Mouse (Mus musculus): Measurements from ENCODE around the gene Irs3.

Irs3 gene

GRCm38 (mm10) chr5:137645652-137646091 lies at the start of gene Irs3:
TSS of gene Irs3 (minus strand) at chr5:137645714.
- DNase-seq (ENCODE audit: low spot score) = peak; percentile 27

GRCm38 (mm10) chr5:137694796-137695195 lies 49.3 kb upstream of the Irs3 start:
- DNase-seq (ENCODE audit: low spot score) = no peak

GRCm38 (mm10) chr5:137691881-137692280 lies 46.4 kb upstream of the Irs3 start:
- no peak for DNase-seq (ENCODE audit: low spot score)

GRCm38 (mm10) chr5:137690531-137690930 lies 45.0 kb upstream of the Irs3 start:
- DNase-seq (ENCODE audit: low spot score) = no peak

- DNase-seq (ENCODE audit: low spot score) = no peak
Observed at GRCm38 (mm10) chr5:137689974-137690373, 44.5 kb upstream of the Irs3 start.

- DNase-seq (ENCODE audit: low spot score) = no peak
Observed at GRCm38 (mm10) chr5:137686127-137686790, 40.7 kb upstream of the Irs3 start.

- DNase-seq (ENCODE audit: low spot score) = no peak
Observed at GRCm38 (mm10) chr5:137685653-137686052, 40.1 kb upstream of the Irs3 start.

GRCm38 (mm10) chr5:137684294-137685123 lies 39.0 kb upstream of the Irs3 start, which contains the start of gene Agfg2:
TSS of gene Agfg2 (minus strand) at chr5:137684726.
- DNase-seq (ENCODE audit: low spot score) = peak; percentile 99

- DNase-seq (ENCODE audit: low spot score) = peak; percentile 28
Observed at GRCm38 (mm10) chr5:137683388-137684293, 38.1 kb upstream of the Irs3 start.

- DNase-seq (ENCODE audit: low spot score) = no peak
Observed at GRCm38 (mm10) chr5:137682526-137682925, 37.0 kb upstream of the Irs3 start.

GRCm38 (mm10) chr5:137679726-137680125 lies 34.2 kb upstream of the Irs3 start:
- no peak for DNase-seq (ENCODE audit: low spot score)

GRCm38 (mm10) chr5:137678736-137679135 lies 33.2 kb upstream of the Irs3 start:
- DNase-seq (ENCODE audit: low spot score) = no peak

- no peak for DNase-seq (ENCODE audit: low spot score)
Observed at GRCm38 (mm10) chr5:137677859-137678258, 32.3 kb upstream of the Irs3 start.

- no peak for DNase-seq (ENCODE audit: low spot score)
Observed at GRCm38 (mm10) chr5:137674786-137675185, 29.3 kb upstream of the Irs3 start.

- DNase-seq (ENCODE audit: low spot score) = no peak
Observed at GRCm38 (mm10) chr5:137673015-137673414, 27.5 kb upstream of the Irs3 start.

- DNase-seq (ENCODE audit: low spot score) = no peak
Observed at GRCm38 (mm10) chr5:137672361-137672760, 26.8 kb upstream of the Irs3 start.

- DNase-seq (ENCODE audit: low spot score) = no peak
Observed at GRCm38 (mm10) chr5:137671443-137672240, 26.1 kb upstream of the Irs3 start.

- no peak for DNase-seq (ENCODE audit: low spot score)
Observed at GRCm38 (mm10) chr5:137670240-137670639, 24.7 kb upstream of the Irs3 start.

GRCm38 (mm10) chr5:137668971-137669370 lies 23.5 kb upstream of the Irs3 start:
- no peak for DNase-seq (ENCODE audit: low spot score)

- no peak for DNase-seq (ENCODE audit: low spot score)
Observed at GRCm38 (mm10) chr5:137663057-137663456, 17.5 kb upstream of the Irs3 start.

GRCm38 (mm10) chr5:137660064-137660688 lies 14.7 kb upstream of the Irs3 start:
- no peak for DNase-seq (ENCODE audit: low spot score)
